Mouse (Mus musculus) kidney, adult 18-20 months (tissue): ENCODE measurements at regions not wholly inside any gene's neighbourhood (a gene's known extent, or its start where the extent isn't known, plus 50 kb on each side); places are given as distances from the start of the nearest gene placed in this dataset.

Experiments used
- DNase-seq: peaks from one replicate; pipeline ENCODE4 v3.0.0; 2021

- no peak for DNase-seq
These were observed 270.0 kb downstream of the Mreg start for GRCm38 (mm10) chr1:71942145-71942544.

GRCm38 (mm10) chr1:71941688-71942087 lies 270.4 kb downstream of the Mreg start:
- DNase-seq, result no peak

GRCm38 (mm10) chr1:71940900-71941299 lies 271.2 kb downstream of the Mreg start:
- no peak for DNase-seq

GRCm38 (mm10) chr1:71938323-71939007 lies 273.6 kb downstream of the Mreg start:
- DNase-seq, result no peak

- DNase-seq, result no peak
These were observed 274.2 kb downstream of the Mreg start for GRCm38 (mm10) chr1:71937922-71938321.

- DNase-seq, result no peak
These were observed 274.9 kb downstream of the Mreg start for GRCm38 (mm10) chr1:71937168-71937567.

GRCm38 (mm10) chr1:71936501-71937129 lies 275.5 kb downstream of the Mreg start:
- no peak for DNase-seq

- DNase-seq, result no peak
These were observed 272.5 kb upstream of the Fn1 start for GRCm38 (mm10) chr1:71925501-71925900.

- no peak for DNase-seq
These were observed 271.9 kb upstream of the Fn1 start for GRCm38 (mm10) chr1:71924884-71925283.

GRCm38 (mm10) chr1:71923731-71924130 lies 270.7 kb upstream of the Fn1 start:
- no peak for DNase-seq

- DNase-seq, result no peak
These were observed 268.5 kb upstream of the Fn1 start for GRCm38 (mm10) chr1:71921456-71921855.

GRCm38 (mm10) chr1:71919891-71920290 lies 266.9 kb upstream of the Fn1 start:
- no peak for DNase-seq

- no peak for DNase-seq
These were observed 264.0 kb upstream of the Fn1 start for GRCm38 (mm10) chr1:71917021-71917420.

GRCm38 (mm10) chr1:71914439-71914838 lies 261.4 kb upstream of the Fn1 start:
- DNase-seq, result no peak

- no peak for DNase-seq
These were observed 260.2 kb upstream of the Fn1 start for GRCm38 (mm10) chr1:71913221-71913620.

- DNase-seq, result no peak
These were observed 259.4 kb upstream of the Fn1 start for GRCm38 (mm10) chr1:71912441-71912840.

GRCm38 (mm10) chr1:71910125-71910524 lies 257.1 kb upstream of the Fn1 start:
- DNase-seq, result no peak

GRCm38 (mm10) chr1:71909508-71910124 lies 256.6 kb upstream of the Fn1 start:
- DNase-seq, result no peak

- DNase-seq, result no peak
These were observed 251.5 kb upstream of the Fn1 start for GRCm38 (mm10) chr1:71904376-71904948.

- DNase-seq, result no peak
These were observed 247.4 kb upstream of the Fn1 start for GRCm38 (mm10) chr1:71900106-71901074.

GRCm38 (mm10) chr1:71899128-71899527 lies 246.1 kb upstream of the Fn1 start:
- no peak for DNase-seq

GRCm38 (mm10) chr1:71898198-71898597 lies 245.2 kb upstream of the Fn1 start:
- no peak for DNase-seq
